Mouse (Mus musculus) CH12.LX (cell line): ENCODE data around the gene Nhp2.

Source experiments
- CTCF ChIP-seq, 2 experiments: IDR thresholded peaks in 1 of 2; conservative IDR thresholded peaks in 1 of 2; 2 replicates each; pipeline ENCODE4 v1.5.1; 2011 to 2012; ENCODE audit warnings: low read depth in 2 of 2, low read length in 2 of 2, improper control_type of control experiment in 1 of 2, inconsistent platforms in 1 of 2, mild to moderate bottlenecking in 1 of 2, moderate library complexity in 1 of 2
- E2F4 ChIP-seq: IDR thresholded peaks from 2 replicates; pipeline ENCODE4 v1.6.1; 2011; ENCODE audit warnings: low read depth, low read length, improper control_type of control experiment; ENCODE audit not compliant: insufficient replicate concordance
- EP300 ChIP-seq: IDR thresholded peaks from 2 replicates; pipeline ENCODE4 v1.6.1; 2011; ENCODE audit warnings: low read length, improper control_type of control experiment
- HCFC1 ChIP-seq: IDR thresholded peaks from 2 replicates; pipeline ENCODE4 v1.6.1; 2012; ENCODE audit warnings: low read depth, mild to moderate bottlenecking, inconsistent platforms, low read length, improper control_type of control experiment
- KAT2A ChIP-seq: IDR thresholded peaks from 2 replicates; pipeline ENCODE4 v1.6.1; 2012; ENCODE audit warnings: low read length, improper control_type of control experiment, inconsistent platforms; ENCODE audit not compliant: insufficient replicate concordance
- MAX ChIP-seq: IDR thresholded peaks from 2 replicates; pipeline ENCODE4 v1.6.1; 2011; ENCODE audit warnings: low read length, improper control_type of control experiment
- MEF2A ChIP-seq: IDR thresholded peaks from 2 replicates; pipeline ENCODE4 v1.6.1; 2014; ENCODE audit warnings: low read depth, mild to moderate bottlenecking, inconsistent platforms, low read length, improper control_type of control experiment, borderline replicate concordance
- MXI1 ChIP-seq: IDR thresholded peaks from 2 replicates; pipeline ENCODE4 v1.6.1; 2011; ENCODE audit warnings: mild to moderate bottlenecking, low read depth, low read length, improper control_type of control experiment
- NELFE ChIP-seq: IDR thresholded peaks from 2 replicates; pipeline ENCODE4 v1.6.1; 2011; ENCODE audit warnings: low read depth, low read length, improper control_type of control experiment
- POLR2A ChIP-seq: IDR thresholded peaks from 2 replicates; pipeline ENCODE4 v1.6.1; 2011; ENCODE audit warnings: low read depth, mild to moderate bottlenecking, improper control_type of control experiment, low read length
- RCOR1 ChIP-seq: conservative IDR thresholded peaks from 2 replicates; pipeline ENCODE4 v1.6.1; 2012; ENCODE audit warnings: low read depth, mild to moderate bottlenecking, inconsistent platforms, low read length, improper control_type of control experiment
- TBP ChIP-seq: conservative IDR thresholded peaks from 2 replicates; pipeline ENCODE4 v1.6.1; 2011; ENCODE audit warnings: low read depth, low read length, improper control_type of control experiment
- ZMIZ1 ChIP-seq: IDR thresholded peaks from 2 replicates; pipeline ENCODE4 v1.6.1; 2012; ENCODE audit warnings: low read depth, mild to moderate bottlenecking, inconsistent platforms, low read length, improper control_type of control experiment
- ZNF384 ChIP-seq: IDR thresholded peaks from 2 replicates; pipeline ENCODE4 v1.6.1; 2012; ENCODE audit warnings: low read depth, low read length, improper control_type of control experiment, inconsistent platforms

- TF ChIP-seq KAT2A (no peak), POLR2A (no peak; the same call in 1 of the 2 replicates), ZMIZ1 (no peak; the same call in 1 of the 2 replicates), RCOR1 (no peak), CTCF (conservative IDR thresholded peaks at IDR 0.05 in 1 of 2, IDR thresholded peaks at IDR 0.05 in 1 of 2; ENCODE audit: low read depth in 2 of 2, low read length in 2 of 2) (no peak), HCFC1 (no peak), EP300 (no peak), MXI1 (no peak), MEF2A (no peak), MAX (no peak), ZNF384 (no peak), TBP (no peak), E2F4 (no peak), NELFE (no peak)
Measured at GRCm38 (mm10) chr11:51591168-51591567, 28.4 kb upstream of the Nhp2 start.
